Mouse (Mus musculus): Measurements from ENCODE around the gene Olfr64. TPM values are rescaled to one million over a fixed set of nuclear protein-coding genes. Genes with fewer than 3 reads are reported as not detected.

Gene Olfr64
- total and polyA plus RNA-seq, 3 experiments: not detected

GRCm38 (mm10) chr7:103860855-103861254 lies 33.4 kb downstream of the Olfr64 start (continued):
- TF ChIP-seq ETS1 (conservative IDR thresholded peaks at IDR 0.05; ENCODE audit: low read depth, low read length): peak; percentile 92
- 0 out of 2 replicates have a peak, but pooled peaks have one; percentile 23 for TF ChIP-seq ELF1 (IDR thresholded peaks at IDR 0.05; ENCODE audit: low read depth, low read length)
- TF ChIP-seq RAD21 (IDR thresholded peaks at IDR 0.05; ENCODE audit: low read depth, low read length): no peak
- TF ChIP-seq MAX (IDR thresholded peaks at IDR 0.05; ENCODE audit: low read length): peak; percentile 75; the same call in 1 of the 2 replicates
- 0 out of 2 replicates have a peak, but pooled peaks have one; percentile 46 for TF ChIP-seq E2F4 (IDR thresholded peaks at IDR 0.05; ENCODE audit: insufficient replicate concordance, low read depth, low read length)
- no peak for TF ChIP-seq NELFE (IDR thresholded peaks at IDR 0.05; ENCODE audit: low read depth, low read length)
- no peak for TF ChIP-seq POLR2A (IDR thresholded peaks at IDR 0.05; ENCODE audit: low read depth, low read length)
- no peak for TF ChIP-seq HCFC1 (IDR thresholded peaks at IDR 0.05; ENCODE audit: low read depth, low read length)
- peak; percentile 37; the same call in 1 of the 2 replicates for TF ChIP-seq MYC (IDR thresholded peaks at IDR 0.05; ENCODE audit: low read depth, low read length)
- no peak for TF ChIP-seq KAT2A (IDR thresholded peaks at IDR 0.05; ENCODE audit: insufficient replicate concordance, low read length)

GRCm38 (mm10) chr7:103859076-103859475 lies 35.2 kb downstream of the Olfr64 start:
- Histone ChIP-seq H3K27me3 (replicated peaks) (no peaks in the 10 kb centered on the region), H3K27ac (ENCODE audit: insufficient read depth, low read depth) (no peak overlapping the region), H3K4me1 (ENCODE audit: control insufficient read depth in 1 of 2, insufficient read depth in 2 of 2) (peaks cover 8 to 33% of the 10 kb centered on the region in 2 experiments; a peak in 3 of 4 replicates), H3K4me2 (ENCODE audit: insufficient read depth, low read depth, poor library complexity, severe bottlenecking) (no peak overlapping the region), H3K9me3 (replicated peaks; ENCODE audit: low read length) (no peaks in the 10 kb centered on the region), H3K36me3 (replicated peaks in 1 of 2; ENCODE audit: control insufficient read depth in 1 of 2, insufficient read depth in 1 of 2, low read length in 1 of 2) (no peaks in the 10 kb centered on the region), H3K79me2 (replicated peaks; ENCODE audit: control insufficient read depth, extremely low read depth, insufficient read depth, poor library complexity, severe bottlenecking) (no peaks in the 10 kb centered on the region), H3K9ac (ENCODE audit: insufficient read depth, low read depth) (no peak overlapping the region), H3K4me3 (replicated peaks in 1 of 3; ENCODE audit: low read depth in 2 of 3, low read length in 2 of 3, poor library complexity in 1 of 3) (no peak overlapping the region)
- in situ Hi-C loops (cut with MboI; ENCODE audit: low pct_ligation_motif_present, low pct_unique_long_range_greater_than_20kb, low sequenced_read_pairs) (no loop called here), dilution Hi-C loops (cut with MboI; ENCODE audit: extremely low pct_ligation_motif_present, extremely low pct_unique_long_range_greater_than_20kb, low sequenced_read_pairs) (no loop called here)
- no peak for DNase-seq (ENCODE audit: extremely low read depth)
- TF ChIP-seq EP300 (IDR thresholded peaks at IDR 0.05; ENCODE audit: low read length) (no peak), UBTF (IDR thresholded peaks at IDR 0.05; ENCODE audit: low read depth, low read length) (no peak), HCFC1 (IDR thresholded peaks at IDR 0.05; ENCODE audit: low read depth, low read length) (no peak), MXI1 (IDR thresholded peaks at IDR 0.05; ENCODE audit: low read depth, low read length) (no peak)

- in situ Hi-C loops (cut with MboI; ENCODE audit: low pct_ligation_motif_present, low pct_unique_long_range_greater_than_20kb, low sequenced_read_pairs): no loop called here
- Histone ChIP-seq H3K9ac (ENCODE audit: insufficient read depth, low read depth) (no peak overlapping the region), H3K36me3 (replicated peaks in 1 of 2; ENCODE audit: control insufficient read depth in 1 of 2, insufficient read depth in 1 of 2, low read length in 1 of 2) (no peaks in the 10 kb centered on the region), H3K27me3 (replicated peaks) (no peaks in the 10 kb centered on the region), H3K4me1 (ENCODE audit: control insufficient read depth in 1 of 2, insufficient read depth in 2 of 2) (peaks cover 0 to 7% of the 10 kb centered on the region in 2 experiments; a peak in 2 of 4 replicates), H3K79me2 (replicated peaks; ENCODE audit: control insufficient read depth, extremely low read depth, insufficient read depth, poor library complexity, severe bottlenecking) (no peaks in the 10 kb centered on the region), H3K27ac (ENCODE audit: insufficient read depth, low read depth) (no peak overlapping the region), H3K4me3 (replicated peaks in 1 of 3; ENCODE audit: low read depth in 2 of 3, low read length in 2 of 3, poor library complexity in 1 of 3) (no peak overlapping the region), H3K4me2 (ENCODE audit: insufficient read depth, low read depth, poor library complexity, severe bottlenecking) (no peak overlapping the region), H3K9me3 (replicated peaks; ENCODE audit: low read length) (no peaks in the 10 kb centered on the region)
- dilution Hi-C loops (cut with MboI; ENCODE audit: extremely low pct_ligation_motif_present, extremely low pct_unique_long_range_greater_than_20kb, low sequenced_read_pairs): no loop called here
- no peak for DNase-seq (ENCODE audit: extremely low read depth)
- TF ChIP-seq EP300 (IDR thresholded peaks at IDR 0.05; ENCODE audit: low read length) (no peak), SIN3A (IDR thresholded peaks at IDR 0.05; ENCODE audit: low read length) (no peak), MXI1 (IDR thresholded peaks at IDR 0.05; ENCODE audit: low read depth, low read length) (no peak), KAT2A (IDR thresholded peaks at IDR 0.05; ENCODE audit: insufficient replicate concordance, low read length) (no peak), USF2 (conservative IDR thresholded peaks at IDR 0.05; ENCODE audit: low read depth, low read length) (no peak), POLR2A (IDR thresholded peaks at IDR 0.05; ENCODE audit: low read depth, low read length) (no peak), ZKSCAN1 (IDR thresholded peaks at IDR 0.05; ENCODE audit: borderline replicate concordance, low read depth, low read length) (no peak), BHLHE40 (IDR thresholded peaks at IDR 0.05; ENCODE audit: low read depth, low read length) (no peak), ETS1 (conservative IDR thresholded peaks at IDR 0.05; ENCODE audit: low read depth, low read length) (no peak), CTCF (conservative IDR thresholded peaks at IDR 0.05 in 1 of 2, IDR thresholded peaks at IDR 0.05 in 1 of 2; ENCODE audit: low read depth in 2 of 2, low read length in 2 of 2) (no peak), IRF4 (IDR thresholded peaks at IDR 0.05; ENCODE audit: low read depth, low read length) (no peak), MAZ (IDR thresholded peaks at IDR 0.05; ENCODE audit: low read depth, low read length) (no peak)
These were observed 39.6 kb downstream of the Olfr64 start for GRCm38 (mm10) chr7:103854669-103855068.

Measured in CH12.LX (cell line).